Mouse (Mus musculus): ENCODE measurements around the gene Cacna1e. TPM values are rescaled to one million over a fixed set of nuclear protein-coding genes. Genes with fewer than 3 reads are reported as not detected.

Cacna1e gene
- total and polyA plus RNA-seq, 2 experiments = 0.09 TPM

DNA sequence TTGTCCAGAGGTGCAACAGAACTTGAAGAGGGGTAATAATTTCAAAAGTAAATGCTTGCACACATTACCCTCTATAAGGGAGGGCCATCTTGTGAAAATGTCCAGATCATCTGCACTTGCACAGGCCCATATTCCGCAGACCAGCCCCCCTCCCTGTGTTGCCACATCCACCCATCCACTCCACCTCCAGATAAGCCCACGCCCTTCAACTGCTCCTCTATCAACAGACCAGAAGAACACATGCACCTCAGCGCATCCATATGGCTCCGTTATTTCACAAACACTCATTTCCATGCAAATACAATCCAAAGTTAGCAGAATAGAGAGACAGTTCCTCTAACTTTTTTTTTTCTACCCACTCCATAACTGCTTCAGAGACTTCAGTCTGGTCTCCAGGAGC, 171.6 kb downstream of the Cacna1e start:
- H3K79me2 ChIP-seq (ENCODE audit: control insufficient read depth, insufficient read depth, low read length) = no peaks in the 10 kb centered on the region
- H3K4me1 ChIP-seq (ENCODE audit: control insufficient read depth, insufficient read depth, low read length) = no peaks in the 10 kb centered on the region
- H3K27me3 ChIP-seq (ENCODE audit: control insufficient read depth, insufficient read depth, low read length) = no peaks in the 10 kb centered on the region
- no peak overlapping the region for H3K27ac ChIP-seq (replicated peaks; ENCODE audit: insufficient read depth, low read depth, low read length)
- TF ChIP-seq POLR2A (IDR thresholded peaks at IDR 0.05; ENCODE audit: extremely low read depth, insufficient read depth, low read length) (no peak), CTCF (IDR thresholded peaks at IDR 0.05; ENCODE audit: low read depth, low read length) (no peak)
- H3K9ac ChIP-seq (ENCODE audit: low read depth, low read length) = no peak overlapping the region
- DNase-seq (ENCODE audit: extremely low read depth, low read depth, low spot score) = no peak
- 83% methylated on average over 4 of the region's 4 CpGs for WGBS
- no peaks in the 10 kb centered on the region for H3K36me3 ChIP-seq (ENCODE audit: control insufficient read depth, insufficient read depth, low read length)
- no peak overlapping the region for H3K4me3 ChIP-seq (ENCODE audit: insufficient read depth, low read depth, low read length)

DNA sequence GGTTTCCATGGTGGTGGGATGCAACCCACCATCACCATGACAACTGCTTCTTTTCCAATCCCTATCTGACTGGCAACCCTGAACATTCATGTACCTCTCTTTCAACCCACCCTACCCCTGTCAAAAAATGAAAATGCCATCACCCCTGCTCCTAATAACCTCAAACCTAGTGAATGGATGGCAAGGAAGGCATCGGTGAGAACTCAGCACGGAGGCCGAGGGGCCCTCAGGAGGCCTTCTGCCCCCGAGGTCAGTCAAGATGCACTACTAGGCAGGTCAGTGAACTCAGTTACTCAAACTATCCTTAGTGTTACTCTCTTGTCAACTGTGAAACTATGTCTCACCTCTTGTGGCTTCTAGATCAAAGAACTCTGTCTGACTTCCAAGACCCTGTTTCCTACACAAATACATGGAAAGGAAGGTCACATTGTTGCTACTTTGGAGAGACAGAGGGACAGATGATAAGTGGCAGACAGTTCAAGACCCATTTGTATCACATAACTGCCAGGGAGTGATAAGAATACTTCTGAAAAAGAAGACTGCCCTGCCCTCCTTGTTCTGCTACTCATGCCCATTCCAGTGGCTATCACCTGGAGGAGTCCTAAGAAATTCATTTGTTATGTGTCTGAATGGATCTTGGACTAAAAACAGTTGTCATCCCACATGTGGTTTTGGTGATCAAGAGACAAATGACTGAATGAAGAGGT, 176.6 kb downstream of the Cacna1e start:
- Histone ChIP-seq H3K4me3 (ENCODE audit: insufficient read depth, low read depth, low read length) (no peak overlapping the region), H3K79me2 (ENCODE audit: control insufficient read depth, insufficient read depth, low read length) (no peaks in the 10 kb centered on the region), H3K9ac (ENCODE audit: low read depth, low read length) (no peak overlapping the region), H3K27ac (replicated peaks; ENCODE audit: insufficient read depth, low read depth, low read length) (no peak overlapping the region), H3K27me3 (ENCODE audit: control insufficient read depth, insufficient read depth, low read length) (no peaks in the 10 kb centered on the region), H3K36me3 (ENCODE audit: control insufficient read depth, insufficient read depth, low read length) (no peaks in the 10 kb centered on the region), H3K4me1 (ENCODE audit: control insufficient read depth, insufficient read depth, low read length) (no peaks in the 10 kb centered on the region)
- DNase-seq (ENCODE audit: extremely low read depth, low read depth, low spot score) = no peak
- no peak for TF ChIP-seq CTCF (IDR thresholded peaks at IDR 0.05; ENCODE audit: low read depth, low read length)
- TF ChIP-seq POLR2A (IDR thresholded peaks at IDR 0.05; ENCODE audit: extremely low read depth, insufficient read depth, low read length) = no peak
- 88% methylated on average over 4 of the region's 4 CpGs for WGBS

DNA sequence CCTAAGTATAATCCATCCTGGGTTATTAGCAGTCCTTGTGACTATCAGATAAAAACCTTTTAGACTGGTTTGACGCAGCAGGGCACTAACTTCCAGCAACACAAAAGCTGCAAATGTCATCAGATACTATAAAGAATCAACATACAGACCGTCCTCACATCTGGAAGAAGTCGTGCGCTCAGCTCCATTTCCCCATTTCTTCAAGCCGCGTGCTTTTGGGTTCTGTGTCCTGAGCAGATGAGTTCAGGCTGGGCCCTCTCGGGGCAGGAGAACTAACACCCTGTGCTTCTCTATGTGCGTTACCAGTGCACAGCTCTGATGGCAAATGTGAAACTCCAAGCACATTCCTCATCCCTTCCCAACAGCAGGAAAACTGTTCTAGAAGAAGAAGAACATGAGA, 177.3 kb downstream of the Cacna1e start:
- Histone ChIP-seq H3K9ac (ENCODE audit: low read depth, low read length) (no peak overlapping the region), H3K4me1 (ENCODE audit: control insufficient read depth, insufficient read depth, low read length) (no peaks in the 10 kb centered on the region), H3K27me3 (ENCODE audit: control insufficient read depth, insufficient read depth, low read length) (no peaks in the 10 kb centered on the region), H3K79me2 (ENCODE audit: control insufficient read depth, insufficient read depth, low read length) (no peaks in the 10 kb centered on the region), H3K4me3 (ENCODE audit: insufficient read depth, low read depth, low read length) (no peak overlapping the region), H3K36me3 (ENCODE audit: control insufficient read depth, insufficient read depth, low read length) (no peaks in the 10 kb centered on the region), H3K27ac (replicated peaks; ENCODE audit: insufficient read depth, low read depth, low read length) (no peak overlapping the region)
- WGBS = 87% methylated on average over 8 of the region's 8 CpGs
- DNase-seq (ENCODE audit: extremely low read depth, low read depth, low spot score) = no peak
- TF ChIP-seq CTCF (IDR thresholded peaks at IDR 0.05; ENCODE audit: low read depth, low read length) = no peak
- TF ChIP-seq POLR2A (IDR thresholded peaks at IDR 0.05; ENCODE audit: extremely low read depth, insufficient read depth, low read length) = no peak

DNA sequence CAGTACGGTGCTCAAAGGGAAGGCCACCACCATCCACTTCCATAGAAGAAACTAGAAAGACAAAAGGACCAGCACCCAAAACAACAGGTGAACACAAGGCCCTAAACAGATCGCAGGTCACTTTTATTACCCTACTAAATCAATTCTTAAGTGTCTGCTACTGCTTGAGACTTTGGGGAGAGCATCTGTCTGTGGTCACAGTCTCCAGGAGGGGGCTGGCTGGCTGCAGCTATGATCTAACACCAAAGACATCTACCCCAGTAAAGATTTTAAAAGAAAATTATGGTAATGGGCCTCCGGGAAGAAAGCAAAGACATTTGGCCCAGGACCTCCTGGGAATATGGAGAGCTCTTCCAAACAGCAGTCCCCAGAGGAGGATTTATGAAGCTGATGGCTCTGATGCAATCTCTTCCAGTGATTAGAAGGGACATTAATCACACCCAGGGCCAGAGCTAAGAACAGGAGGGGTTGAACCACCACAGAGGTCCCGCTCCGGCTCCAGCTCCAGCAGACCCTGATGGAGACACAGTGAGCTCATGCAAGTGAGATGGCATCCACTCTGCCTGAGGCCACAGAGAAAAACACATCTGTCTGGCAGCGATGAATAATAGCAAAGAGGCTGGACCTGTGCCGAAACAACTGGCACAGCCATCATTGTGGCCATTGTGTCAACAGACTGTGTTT, 178.3 kb downstream of the Cacna1e start:
- no peak overlapping the region for H3K27ac ChIP-seq (replicated peaks; ENCODE audit: insufficient read depth, low read depth, low read length)
- H3K36me3 ChIP-seq (ENCODE audit: control insufficient read depth, insufficient read depth, low read length) = no peaks in the 10 kb centered on the region
- DNase-seq (ENCODE audit: extremely low read depth, low read depth, low spot score) = no peak
- 88% methylated on average over 7 of the region's 7 CpGs for WGBS
- H3K79me2 ChIP-seq (ENCODE audit: control insufficient read depth, insufficient read depth, low read length) = no peaks in the 10 kb centered on the region
- H3K27me3 ChIP-seq (ENCODE audit: control insufficient read depth, insufficient read depth, low read length) = no peaks in the 10 kb centered on the region
- H3K9ac ChIP-seq (ENCODE audit: low read depth, low read length) = no peak overlapping the region
- H3K4me1 ChIP-seq (ENCODE audit: control insufficient read depth, insufficient read depth, low read length) = no peaks in the 10 kb centered on the region
- TF ChIP-seq POLR2A (IDR thresholded peaks at IDR 0.05; ENCODE audit: extremely low read depth, insufficient read depth, low read length) (no peak), CTCF (IDR thresholded peaks at IDR 0.05; ENCODE audit: low read depth, low read length) (no peak)
- H3K4me3 ChIP-seq (ENCODE audit: insufficient read depth, low read depth, low read length) = no peak overlapping the region

DNA sequence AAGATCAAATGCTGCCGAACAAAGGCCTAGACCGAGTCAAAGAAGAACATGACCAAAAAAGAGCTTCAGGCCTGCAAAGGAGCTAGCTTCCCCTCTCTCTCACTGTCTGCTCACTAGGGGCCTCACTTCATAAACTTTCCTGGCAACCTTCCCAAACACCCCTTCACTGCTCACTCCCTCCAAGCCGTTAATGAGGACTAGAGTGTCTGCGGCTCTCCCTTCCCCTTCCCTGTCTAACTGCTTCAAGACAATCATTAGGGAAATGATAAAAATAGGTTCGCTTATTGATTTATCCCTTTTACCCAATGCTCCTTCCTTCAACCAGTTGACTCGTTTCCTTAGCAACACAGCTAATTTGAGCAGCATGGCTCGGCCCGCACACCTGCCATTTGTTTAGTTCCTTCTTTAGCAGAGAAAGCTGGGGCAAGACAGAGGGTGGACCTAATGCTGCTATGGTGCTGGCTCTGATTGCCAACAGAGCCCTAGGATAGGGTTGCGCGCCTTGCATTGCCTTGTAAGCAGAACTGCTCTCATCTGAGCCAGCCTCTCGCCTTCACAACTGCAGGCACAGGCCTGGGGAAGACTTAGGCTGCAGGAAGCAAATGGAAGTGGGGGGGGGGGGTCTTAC, 179.6 kb downstream of the Cacna1e start:
- no peaks in the 10 kb centered on the region for H3K36me3 ChIP-seq (ENCODE audit: control insufficient read depth, insufficient read depth, low read length)
- H3K4me3 ChIP-seq (ENCODE audit: insufficient read depth, low read depth, low read length) = no peak overlapping the region
- TF ChIP-seq POLR2A (IDR thresholded peaks at IDR 0.05; ENCODE audit: extremely low read depth, insufficient read depth, low read length) = no peak
- TF ChIP-seq CTCF (IDR thresholded peaks at IDR 0.05; ENCODE audit: low read depth, low read length) = no peak
- H3K79me2 ChIP-seq (ENCODE audit: control insufficient read depth, insufficient read depth, low read length) = no peaks in the 10 kb centered on the region
- 74% methylated on average over 11 of the region's 11 CpGs for WGBS
- no peak overlapping the region for H3K27ac ChIP-seq (replicated peaks; ENCODE audit: insufficient read depth, low read depth, low read length)
- DNase-seq (ENCODE audit: extremely low read depth, low read depth, low spot score) = no peak
- no peaks in the 10 kb centered on the region for H3K27me3 ChIP-seq (ENCODE audit: control insufficient read depth, insufficient read depth, low read length)
- no peaks in the 10 kb centered on the region for H3K4me1 ChIP-seq (ENCODE audit: control insufficient read depth, insufficient read depth, low read length)
- no peak overlapping the region for H3K9ac ChIP-seq (ENCODE audit: low read depth, low read length)
